8 mouse cellular contexts compared by ENCODE assay signal in genomic region chr7:140082242-140082678, GRCm38 (mm10). TPM values are rescaled to one million over a fixed set of nuclear protein-coding genes. Genes with fewer than 3 reads are reported as not detected.
DNase-seq lines count a peak whose midpoint lies in the region; ATAC-seq and TF ChIP-seq lines count a peak whose summit lies in the region.

Caly (minus strand) TSS chr7:140082548.

- no peaks in the 10 kb centered on the region for H3K36me3 ChIP-seq in kidney, postnatal 0 days (ENCODE audit: insufficient read depth, low read length)
- no peaks in the 10 kb centered on the region for H3K36me3 ChIP-seq in stomach, embryonic 14.5 days (ENCODE audit: control insufficient read depth, insufficient read depth, low read length)

- peak; percentile 72 for ATAC-seq in kidney, postnatal 0 days (replicated peaks; ENCODE audit: low FRiP score, low read depth)
- peak; percentile 81 for ATAC-seq in frontal cortex, adult (ENCODE audit: low TSS enrichment)
- ATAC-seq in megakaryocyte-erythroid progenitor cell, adult 5-6 weeks (replicated peaks; ENCODE audit: low FRiP score, low TSS enrichment, poor library complexity, severe bottlenecking), result peak; percentile 71
- peak; percentile 66; the same call in 1 of the 2 replicates for ATAC-seq in stomach, embryonic 14.5 days (ENCODE audit: insufficient number of reproducible peaks, insufficient read depth, low FRiP score, low read depth)

- DNase-seq in kidney, postnatal 0 days (ENCODE audit: low spot score), result peak; percentile 83
- no peak for DNase-seq in kidney, postnatal 14 days
- DNase-seq in cerebellum, adult 9-11 months, result peak; percentile 85
- peak; percentile 85 to 91 for DNase-seq in layer of hippocampus, postnatal 14 days (ENCODE audit: low spot score in 2 of 2)
- no peak for DNase-seq in urinary bladder, adult 2 months (ENCODE audit: low spot score)

- no peaks in the 10 kb centered on the region for H3K9me3 ChIP-seq in kidney, postnatal 0 days (replicated peaks; ENCODE audit: low read length)
- H3K9me3 ChIP-seq in stomach, embryonic 14.5 days (ENCODE audit: control insufficient read depth, low read depth, low read length), result no peaks in the 10 kb centered on the region

- no peaks in the 10 kb centered on the region for H3K4me1 ChIP-seq in kidney, postnatal 0 days (replicated peaks; ENCODE audit: insufficient read depth, low read length)
- no peaks in the 10 kb centered on the region for H3K4me1 ChIP-seq in stomach, embryonic 14.5 days (ENCODE audit: control insufficient read depth, insufficient read depth, low read length)

- no peak within 1 kb of the TSS for H3K4me3 ChIP-seq in kidney, postnatal 0 days (replicated peaks; ENCODE audit: low read depth, low read length)
- H3K4me3 ChIP-seq in stomach, embryonic 14.5 days (ENCODE audit: low read depth, low read length), result no peak within 1 kb of the TSS

- 3% methylated on average over 18 of the region's 18 CpGs for WGBS in kidney, postnatal 0 days
- WGBS in stomach, embryonic 14.5 days, result 7% methylated on average over 18 of the region's 18 CpGs

- no peak within 1 kb of the TSS for H3K27ac ChIP-seq in kidney, postnatal 0 days
- H3K27ac ChIP-seq in stomach, embryonic 14.5 days (ENCODE audit: low read length), result no peak within 1 kb of the TSS

- peaks cover 32% of the 10 kb centered on the region for H3K27me3 ChIP-seq in kidney, postnatal 0 days (ENCODE audit: insufficient read depth, low read length)
- peaks cover 12% of the 10 kb centered on the region for H3K27me3 ChIP-seq in stomach, embryonic 14.5 days (ENCODE audit: control insufficient read depth, insufficient read depth, low read length)

- no peak within 1 kb of the TSS for H3K4me2 ChIP-seq in kidney, postnatal 0 days (ENCODE audit: low read length)
- H3K4me2 ChIP-seq in stomach, embryonic 14.5 days (replicated peaks; ENCODE audit: low read depth, low read length), result no peak within 1 kb of the TSS

- TF ChIP-seq CTCF in kidney, postnatal 0 days (IDR thresholded peaks at IDR 0.05; ENCODE audit: low read depth), result peak; percentile 69

- no peak within 1 kb of the TSS for H3K9ac ChIP-seq in kidney, postnatal 0 days (ENCODE audit: low read depth, low read length)
- H3K9ac ChIP-seq in stomach, embryonic 14.5 days (replicated peaks; ENCODE audit: low read depth, low read length), result no peak within 1 kb of the TSS

RNA-seq across cellular contexts. Expression of gene Caly, which starts in this region (rescaled TPM):
- 0.89 and 1.1 TPM in 2 replicates for polyA plus RNA-seq in kidney, postnatal 0 days (2015; fragmentation: Nextera tagmentation; extraction: Ambion mirVana)
- 100 to 1,000 TPM; 203 to 219 TPM for total RNA-seq in layer of hippocampus, postnatal 14 days (2021)
- not detected in 2 replicates for total RNA-seq in megakaryocyte-erythroid progenitor cell, adult 5-6 weeks (2014; fragmentation: Nextera tagmentation)
- total RNA-seq in megakaryocyte-erythroid progenitor cell, adult 5-6 weeks (2017), result not detected in 2 replicates
- polyA plus RNA-seq in stomach, embryonic 14.5 days (2014; fragmentation: Nextera tagmentation; extraction: Ambion mirVana), result 3.8 and 3.9 TPM in 2 replicates
- polyA plus RNA-seq in urinary bladder, adult 2 months (2012; rRNA removed), result 0.83 and 1.0 TPM in 2 replicates

Comparison
In these comparisons a context has a peak if more than half of its experiments do, and no peak if none do; other contexts are left out.
1. RNA of gene Caly (total RNA-seq): 203 to 219 TPM in layer of hippocampus, postnatal 14 days; not detected in megakaryocyte-erythroid progenitor cell, adult 5-6 weeks; every median in the first group is over 100 times any median in the second.
2. DNase-seq: peak in kidney, postnatal 0 days (single experiment), cerebellum, adult 9-11 months (single experiment) and layer of hippocampus, postnatal 14 days (2 of 2); none in kidney, postnatal 14 days (single experiment) and urinary bladder, adult 2 months (single experiment).
3. Peak in ATAC-seq in megakaryocyte-erythroid progenitor cell, adult 5-6 weeks; RNA of the gene not detected or under 1 TPM.
4. Peak in every context shown above with its lines, with median percentiles within 50 percentile points of each other: ATAC-seq.